Mouse (Mus musculus) bone marrow macrophage, adult 2 months (primary cell): ENCODE measurements around the gene Gabarapl1. TPM values are rescaled to one million over a fixed set of nuclear protein-coding genes. Genes with fewer than 3 reads are reported as not detected.

Source experiments
- H3K27ac ChIP-seq: 2 replicates; pipeline ENCODE4 v1.5.1; 2012; ENCODE audit warnings: low read depth, low read length; ENCODE audit not compliant: insufficient read depth
- H3K4me1 ChIP-seq: 2 replicates; pipeline ENCODE4 v1.6.1; 2012; ENCODE audit warnings: low read length; ENCODE audit not compliant: control insufficient read depth, insufficient read depth
- H3K4me3 ChIP-seq: 2 replicates; pipeline ENCODE4 v1.5.1; 2012; ENCODE audit warnings: mild to moderate bottlenecking, low read length, moderate library complexity; ENCODE audit not compliant: insufficient read depth
- CTCF ChIP-seq: IDR thresholded peaks from 2 replicates; pipeline ENCODE4 v1.5.1; 2012; ENCODE audit warnings: low read depth, mild to moderate bottlenecking, low read length, moderate library complexity
- POLR2A ChIP-seq: IDR thresholded peaks from 2 replicates; pipeline ENCODE4 v1.6.1; 2012; ENCODE audit warnings: mild to moderate bottlenecking, low read depth, low read length, borderline replicate concordance
- polyA plus RNA-seq: library from polyadenylated mRNA; stranded (reverse); fragments of >200 nt; gene quantifications from 2 replicates; pipeline ENCODE4 v1.2.4, GENCODE M21; 2012; ENCODE audit not compliant: missing spikeins, insufficient read depth, insufficient read length

Gene Gabarapl1
- polyA plus RNA-seq, 1 experiment = 118 TPM

DNA sequence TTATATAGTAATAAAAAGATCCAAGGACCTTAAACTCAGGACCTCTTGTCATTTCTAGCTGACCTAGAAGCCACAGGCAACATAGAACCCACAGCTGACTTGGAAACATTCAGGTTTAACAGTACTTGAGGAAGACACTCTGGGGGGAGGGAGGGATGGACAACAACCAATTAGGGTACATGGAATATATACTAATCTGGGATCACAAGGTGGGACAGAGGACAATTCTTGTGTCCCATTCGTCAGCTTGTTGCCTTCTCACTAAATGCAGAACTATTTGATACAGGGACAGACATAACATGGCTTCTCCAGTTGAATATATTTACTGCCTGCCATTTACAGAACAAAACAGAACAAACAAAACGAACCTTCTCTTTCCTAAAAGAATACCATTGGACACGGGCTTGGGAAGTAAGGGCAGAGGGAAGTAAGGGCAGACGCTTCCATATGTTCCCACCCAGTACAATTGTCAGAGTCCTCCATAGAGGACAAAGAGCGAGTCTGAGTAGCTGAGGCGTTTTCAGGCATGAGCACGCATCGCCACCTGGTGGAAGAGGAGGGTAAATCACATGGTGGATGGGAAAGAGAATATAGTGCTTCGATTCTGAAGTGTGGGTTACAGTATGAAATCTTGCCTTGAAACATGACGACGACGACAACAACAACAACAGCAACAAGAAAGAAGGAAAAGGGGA lies 26.1 kb downstream of the Gabarapl1 start:
- Histone ChIP-seq H3K4me3 (no peak overlapping the region), H3K4me1 (no peaks in the 10 kb centered on the region), H3K27ac (no peak overlapping the region)
- peak; percentile 69 for TF ChIP-seq CTCF
- no peak for TF ChIP-seq POLR2A

DNA sequence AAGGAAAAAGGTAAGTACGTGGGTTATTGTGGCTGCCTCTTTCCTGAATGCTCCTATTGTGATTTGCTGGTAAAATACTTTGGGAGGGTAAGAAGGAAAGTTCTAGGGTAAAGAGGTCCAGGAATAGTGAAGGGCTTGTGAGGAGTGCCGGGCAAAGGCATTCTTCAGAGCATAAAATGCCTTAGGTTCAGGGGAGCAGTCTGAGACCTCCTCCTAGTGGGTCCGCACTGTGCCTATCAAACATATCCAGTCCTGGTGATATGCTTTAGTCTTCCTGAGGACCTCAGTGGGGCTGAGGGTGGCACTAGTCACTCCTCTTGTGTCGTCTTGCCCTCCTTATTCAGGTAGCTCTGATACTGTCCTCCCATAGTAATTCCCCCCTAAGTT lies 26.7 kb downstream of the Gabarapl1 start:
- Histone ChIP-seq H3K27ac (no peak overlapping the region), H3K4me3 (no peak overlapping the region)

DNA sequence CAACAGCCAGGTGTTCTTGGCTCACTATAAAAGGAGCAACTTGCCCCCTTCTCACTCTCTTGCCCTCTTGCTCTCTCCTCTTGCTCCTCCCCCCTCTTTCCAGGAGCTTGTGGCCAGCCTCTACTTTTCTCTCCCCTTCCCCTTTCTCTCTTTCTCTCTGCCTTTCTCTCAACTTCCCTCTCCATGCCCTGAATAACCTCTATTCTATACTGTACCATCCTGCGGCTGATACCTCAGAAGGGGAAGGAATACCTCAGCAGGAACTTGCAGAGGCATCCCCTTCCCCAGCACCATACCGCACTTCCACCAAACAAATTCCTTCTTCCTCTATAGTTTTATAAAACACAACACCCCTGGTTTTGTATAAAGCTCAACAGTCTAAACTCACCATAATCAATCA lies 32.3 kb downstream of the Gabarapl1 start:
- H3K4me3 ChIP-seq = no peak overlapping the region
- TF ChIP-seq POLR2A (no peak), CTCF (no peak)
- no peak overlapping the region for H3K27ac ChIP-seq
- peaks cover 7% of the 10 kb centered on the region for H3K4me1 ChIP-seq

More for the DNA sequence above, 26.7 kb downstream of the Gabarapl1 start:
- no peaks in the 10 kb centered on the region for H3K4me1 ChIP-seq
- TF ChIP-seq POLR2A (no peak), CTCF (no peak)

DNA sequence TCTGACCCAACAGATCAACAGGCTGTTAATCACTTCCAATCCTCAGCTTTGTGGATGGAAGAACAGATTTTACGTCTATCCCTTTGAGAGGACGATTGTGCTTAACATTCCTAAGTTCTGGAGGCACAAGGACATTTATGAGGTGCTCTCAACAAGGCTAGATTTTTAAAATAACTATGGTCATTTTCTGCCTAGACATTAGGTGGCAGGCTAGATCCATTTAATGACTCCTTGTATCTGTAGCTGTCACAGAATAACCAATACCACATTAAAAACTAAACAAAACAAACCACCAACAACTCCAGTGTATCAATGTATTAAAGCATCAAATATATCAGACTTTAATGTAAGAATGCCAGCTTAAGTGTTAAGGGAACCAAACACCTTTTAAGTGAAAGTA lies 42.4 kb downstream of the Gabarapl1 start:
- no peaks in the 10 kb centered on the region for H3K4me1 ChIP-seq
- no peak for TF ChIP-seq POLR2A

DNA sequence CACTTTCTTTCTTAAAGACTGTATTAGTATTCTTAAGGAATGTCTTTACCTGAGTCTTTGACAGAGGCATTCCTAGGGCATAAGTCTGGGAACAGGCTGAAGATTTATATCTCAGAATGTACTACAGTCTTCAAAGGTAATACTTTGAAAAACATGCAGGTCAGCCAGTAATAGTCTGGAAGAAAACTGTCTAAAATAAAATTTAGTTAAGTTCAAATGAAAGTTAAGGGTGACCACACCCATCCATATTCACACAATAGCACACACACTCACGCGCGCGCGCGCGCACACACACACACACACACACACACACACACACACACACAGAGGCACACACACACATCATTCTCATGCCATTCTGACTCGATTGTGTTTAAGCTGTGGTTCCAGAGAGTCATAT lies 44.6 kb downstream of the Gabarapl1 start, which contains the start of gene Klre1:
TSS of gene Klre1 (plus strand) at position 301 of the 400 bp plus-strand sequence.
- Histone ChIP-seq H3K27ac (no peak within 1 kb of the TSS), H3K4me3 (no peak within 1 kb of the TSS), H3K4me1 (no peaks in the 10 kb centered on the region)
- TF ChIP-seq CTCF (no peak), POLR2A (no peak)

More for the DNA sequence above, 42.4 kb downstream of the Gabarapl1 start:
- Histone ChIP-seq H3K4me3 (no peak overlapping the region), H3K27ac (no peak overlapping the region)

DNA sequence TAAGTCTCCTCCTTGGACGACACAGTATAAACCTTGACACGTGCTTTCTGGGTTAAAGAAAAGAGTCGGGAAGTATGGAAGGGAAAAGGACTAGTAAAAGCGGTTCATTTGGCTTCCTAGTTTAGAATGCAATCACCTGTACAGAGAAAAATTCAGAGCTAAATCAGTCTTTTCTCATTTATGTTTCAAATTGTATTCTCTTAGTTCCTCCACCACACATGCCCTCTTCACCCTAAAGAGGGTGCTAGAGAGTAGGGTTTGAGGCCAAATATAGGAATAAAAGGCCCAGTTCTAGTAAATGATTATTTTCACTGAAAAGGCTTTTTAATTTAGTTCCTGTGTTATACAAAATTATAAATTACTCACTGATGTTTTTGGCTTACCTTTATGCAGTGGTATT lies 48.3 kb downstream of the Gabarapl1 start:
- no peak for TF ChIP-seq POLR2A
- TF ChIP-seq CTCF = no peak
- H3K4me1 ChIP-seq = no peaks in the 10 kb centered on the region
- no peak overlapping the region for H3K27ac ChIP-seq
- H3K4me3 ChIP-seq = no peak overlapping the region

DNA sequence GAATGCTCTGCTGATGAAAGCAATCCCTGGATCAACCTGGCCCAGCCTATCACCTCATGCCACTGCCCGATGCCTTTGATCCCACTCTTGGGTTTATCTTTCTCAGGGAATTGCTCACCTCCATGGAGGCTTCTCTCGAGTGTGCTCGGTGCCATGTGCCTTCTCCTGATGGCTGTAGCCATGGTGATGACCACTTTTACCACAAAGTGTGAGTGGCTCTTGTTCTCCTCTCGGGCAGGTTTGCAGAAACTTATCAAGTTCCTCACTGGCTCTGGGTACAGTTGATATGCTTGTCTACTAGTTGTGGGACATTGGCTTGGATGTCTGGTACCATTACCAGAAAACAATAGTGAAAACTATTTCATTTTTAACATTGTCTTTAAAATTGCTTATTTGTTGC lies 48.9 kb downstream of the Gabarapl1 start:
- Histone ChIP-seq H3K4me1 (no peaks in the 10 kb centered on the region), H3K4me3 (no peak overlapping the region), H3K27ac (no peak overlapping the region)
- TF ChIP-seq POLR2A (no peak), CTCF (no peak)

DNA sequence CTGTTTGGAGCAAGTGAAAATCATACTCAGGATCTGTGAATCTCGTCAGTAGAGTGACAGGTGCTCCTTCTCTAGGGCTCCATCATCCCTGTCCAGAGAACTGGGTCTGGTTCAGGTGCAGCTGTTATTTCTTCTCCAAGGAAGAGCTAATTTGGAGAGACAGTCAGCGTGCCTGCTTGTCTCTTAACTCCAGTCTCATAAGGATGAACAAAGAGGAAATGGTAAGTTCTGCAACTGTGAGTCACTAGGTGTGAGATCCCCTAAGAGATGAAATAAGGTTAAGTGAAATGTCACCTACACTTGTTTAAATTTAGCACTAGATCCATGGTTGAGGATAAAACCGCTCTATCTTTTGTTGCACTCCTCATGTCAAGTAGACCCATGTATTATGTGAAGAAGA lies 50.1 kb downstream of the Gabarapl1 start:
- Histone ChIP-seq H3K4me1 (no peaks in the 10 kb centered on the region), H3K27ac (no peak overlapping the region), H3K4me3 (no peak overlapping the region)
- no peak for TF ChIP-seq POLR2A
- TF ChIP-seq CTCF = no peak

DNA sequence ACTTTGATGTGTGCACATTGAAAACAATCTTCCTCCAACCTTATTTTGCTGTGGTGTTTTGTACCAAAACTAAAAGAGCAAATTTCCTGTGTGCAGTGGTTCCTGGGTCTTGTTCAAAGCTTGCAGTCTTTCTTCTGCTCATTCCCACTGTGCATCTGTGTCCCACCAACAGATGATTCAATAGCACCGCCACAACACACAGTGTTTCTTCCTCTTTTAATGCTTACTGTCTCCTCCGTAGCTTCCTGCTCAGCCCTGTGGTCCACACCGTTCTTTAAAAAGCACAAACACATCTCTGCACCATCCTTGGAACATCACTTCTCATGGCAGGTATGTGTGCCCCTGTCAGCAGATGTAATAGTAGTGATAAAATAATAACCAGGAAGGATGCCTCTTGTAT lies 58.5 kb downstream of the Gabarapl1 start, which contains the start of gene Klrd1:
TSS of gene Klrd1 (plus strand) at position 275 of the 400 bp plus-strand sequence.
- no peak for TF ChIP-seq POLR2A
- TF ChIP-seq CTCF = no peak
- Histone ChIP-seq H3K27ac (no peak within 1 kb of the TSS), H3K4me3 (no peak within 1 kb of the TSS), H3K4me1 (no peaks in the 10 kb centered on the region)

Other genes with a start within 250 kb of the Gabarapl1 start
- gene 4922502D21Rik, start 201.4 kb upstream of the Gabarapl1 start, polyA plus RNA-seq = not detected in 2 replicates
- 600 and 634 TPM in 2 replicates for gene Clec12a, start 190.5 kb upstream of the Gabarapl1 start, polyA plus RNA-seq
- not detected in 2 replicates for gene Clec12b, start 147.3 kb upstream of the Gabarapl1 start, polyA plus RNA-seq
- 2.4 and 2.7 TPM in 2 replicates for gene Clec1b, start 135.9 kb upstream of the Gabarapl1 start, polyA plus RNA-seq
- gene Clec9a, start 124.3 kb upstream of the Gabarapl1 start, polyA plus RNA-seq = 0.24 and 0.84 TPM in 2 replicates
- gene Clec1a, start 81.2 kb upstream of the Gabarapl1 start, polyA plus RNA-seq = 0.46 and 0.69 TPM in 2 replicates
- not detected in 2 replicates for gene Olr1, start 26.0 kb upstream of the Gabarapl1 start, polyA plus RNA-seq
- gene Tmem52b, start 20.6 kb upstream of the Gabarapl1 start, polyA plus RNA-seq = not detected in 2 replicates
- not detected in 2 replicates for gene Klre1, start 44.7 kb downstream of the Gabarapl1 start, polyA plus RNA-seq
- not detected in 2 replicates for gene Klrd1, start 58.6 kb downstream of the Gabarapl1 start, polyA plus RNA-seq
- 0.92 and 1.3 TPM in 2 replicates for gene Klrk1, start 90.7 kb downstream of the Gabarapl1 start, polyA plus RNA-seq
- gene Klrc3, start 110.2 kb downstream of the Gabarapl1 start, polyA plus RNA-seq = not detected in 2 replicates
- not detected in 2 replicates for gene Klrc2, start 127.5 kb downstream of the Gabarapl1 start, polyA plus RNA-seq
- not detected in 2 replicates for gene Klrc1, start 145.8 kb downstream of the Gabarapl1 start, polyA plus RNA-seq
- not detected in 2 replicates for gene Klri1, start 184.0 kb downstream of the Gabarapl1 start, polyA plus RNA-seq
- gene Klri2, start 207.3 kb downstream of the Gabarapl1 start, polyA plus RNA-seq = not detected in 2 replicates